1 mouse cellular context compared by ENCODE assay signal in the genomic region with DNA sequence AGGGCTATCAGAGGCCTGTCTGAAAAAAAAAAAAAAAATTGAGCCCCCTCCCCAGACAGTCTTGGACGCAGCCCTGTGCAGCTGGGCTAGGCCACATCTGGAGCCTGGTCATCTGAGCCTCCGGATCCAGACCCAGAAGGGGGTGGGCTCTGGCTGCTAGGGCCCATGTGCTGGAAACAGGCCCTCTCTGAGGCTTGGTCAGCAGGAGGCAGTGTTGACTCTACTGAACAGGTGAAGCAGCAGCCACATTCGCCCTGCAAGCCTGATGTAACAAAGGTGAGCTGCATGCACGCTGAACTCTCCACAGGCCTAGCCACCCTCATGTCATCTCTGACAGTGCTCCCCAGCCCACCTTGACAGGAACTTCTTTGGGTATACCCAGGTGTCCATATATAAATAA.
A peak's percentile ranks its signal among the peaks of the same experiment; 100 is the strongest.
TF ChIP-seq lines count a peak whose summit lies in the region.

No protein-coding gene starts in this region.

TF ChIP-seq in CH12.LX, 34 proteins besides CTCF, POLR2A, EP300 and RAD21:
- TF ChIP-seq ZKSCAN1 (IDR thresholded peaks at IDR 0.05; ENCODE audit: borderline replicate concordance, low read depth, low read length), result no peak
- no peak for TF ChIP-seq JUND (conservative IDR thresholded peaks at IDR 0.05; ENCODE audit: low read depth, low read length)
- TF ChIP-seq MEF2A (IDR thresholded peaks at IDR 0.05; ENCODE audit: borderline replicate concordance, low read depth, low read length), result no peak
- no peak for TF ChIP-seq POLR2AphosphoS2 (IDR thresholded peaks at IDR 0.05; ENCODE audit: low read depth, low read length)
- peak; percentile 34 for TF ChIP-seq ZNF384 (IDR thresholded peaks at IDR 0.05; ENCODE audit: low read depth, low read length)
- TF ChIP-seq SMC3 (IDR thresholded peaks at IDR 0.05; ENCODE audit: low read depth, low read length), result peak; percentile 19; the same call in 1 of the 2 replicates
- TF ChIP-seq MYC (IDR thresholded peaks at IDR 0.05; ENCODE audit: low read depth, low read length), result no peak
